Mouse (Mus musculus): ENCODE measurements around the gene Slc25a4.

GRCm38 (mm10) chr8:46204974-46205640 lies 6.0 kb downstream of the Slc25a4 start:
- no peak for TF ChIP-seq CTCF (conservative IDR thresholded peaks at IDR 0.05; ENCODE audit: insufficient read depth, insufficient read length, low read depth, low read length)
- no peak for TF ChIP-seq POLR2A (IDR thresholded peaks at IDR 0.05; ENCODE audit: low read depth, low read length)

All from kidney, adult 2 months (tissue).